Mouse (Mus musculus): ENCODE measurements around the gene Akap9. TPM values are rescaled to one million over a fixed set of nuclear protein-coding genes. Genes with fewer than 3 reads are reported as not detected.

Akap9 gene
- polyA plus RNA-seq, 1 experiment from 2014 or later: 137 TPM

GRCm38 (mm10) chr5:3952498-3952897, 24.6 kb downstream of the Akap9 start:
- H3K27ac ChIP-seq (ENCODE audit: low read length): no peak overlapping the region
- no peak overlapping the region for H3K4me3 ChIP-seq (replicated peaks; ENCODE audit: low read length)
- H3K36me3 ChIP-seq (ENCODE audit: control insufficient read depth, insufficient read depth, low read length): peaks cover 12% of the 10 kb centered on the region
- H3K9ac ChIP-seq (ENCODE audit: low read length): no peak overlapping the region
- H3K9me3 ChIP-seq (replicated peaks; ENCODE audit: control insufficient read depth, low read length): no peaks in the 10 kb centered on the region
- H3K4me2 ChIP-seq (ENCODE audit: low read depth, low read length): no peak overlapping the region
- WGBS: 93% methylated on average over 6 of the region's 6 CpGs
- H3K27me3 ChIP-seq (ENCODE audit: control insufficient read depth, insufficient read depth, low read length): no peaks in the 10 kb centered on the region
- no peaks in the 10 kb centered on the region for H3K4me1 ChIP-seq (ENCODE audit: control insufficient read depth, insufficient read depth, low read length)
- ATAC-seq (ENCODE audit: insufficient read depth, low FRiP score): no peak

- Histone ChIP-seq H3K27me3 (ENCODE audit: control insufficient read depth, insufficient read depth, low read length) (no peaks in the 10 kb centered on the region), H3K27ac (ENCODE audit: low read length) (no peak overlapping the region), H3K36me3 (ENCODE audit: control insufficient read depth, insufficient read depth, low read length) (0 out of 2 replicates have a peak, but pooled peaks cover 2% of the 10 kb centered on the region), H3K9me3 (replicated peaks; ENCODE audit: control insufficient read depth, low read length) (no peaks in the 10 kb centered on the region), H3K4me2 (ENCODE audit: low read depth, low read length) (no peak overlapping the region), H3K9ac (ENCODE audit: low read length) (no peak overlapping the region), H3K4me3 (replicated peaks; ENCODE audit: low read length) (no peak overlapping the region), H3K4me1 (ENCODE audit: control insufficient read depth, insufficient read depth, low read length) (no peaks in the 10 kb centered on the region)
- WGBS: 83% methylated on average over 1 of the region's 1 CpGs
- ATAC-seq (ENCODE audit: insufficient read depth, low FRiP score): no peak
These were observed 26.7 kb downstream of the Akap9 start for GRCm38 (mm10) chr5:3954541-3954940.

GRCm38 (mm10) chr5:3961286-3961685, 33.4 kb downstream of the Akap9 start:
- no peaks in the 10 kb centered on the region for H3K27me3 ChIP-seq (ENCODE audit: control insufficient read depth, insufficient read depth, low read length)
- H3K4me3 ChIP-seq (replicated peaks; ENCODE audit: low read length): no peak overlapping the region
- H3K9me3 ChIP-seq (replicated peaks; ENCODE audit: control insufficient read depth, low read length): no peaks in the 10 kb centered on the region
- H3K4me2 ChIP-seq (ENCODE audit: low read depth, low read length): no peak overlapping the region
- H3K4me1 ChIP-seq (ENCODE audit: control insufficient read depth, insufficient read depth, low read length): no peaks in the 10 kb centered on the region
- H3K9ac ChIP-seq (ENCODE audit: low read length): no peak overlapping the region
- no peak overlapping the region for H3K27ac ChIP-seq (ENCODE audit: low read length)
- 89% methylated on average over 7 of the region's 7 CpGs for WGBS
- ATAC-seq (ENCODE audit: insufficient read depth, low FRiP score): no peak
- 0 out of 2 replicates have a peak, but pooled peaks cover 3% of the 10 kb centered on the region for H3K36me3 ChIP-seq (ENCODE audit: control insufficient read depth, insufficient read depth, low read length)

- peaks cover 14% of the 10 kb centered on the region for H3K36me3 ChIP-seq (ENCODE audit: control insufficient read depth, insufficient read depth, low read length)
- ATAC-seq (ENCODE audit: insufficient read depth, low FRiP score): no peak
These were observed 40.6 kb downstream of the Akap9 start for GRCm38 (mm10) chr5:3968415-3968814.

GRCm38 (mm10) chr5:3969114-3969513, 41.3 kb downstream of the Akap9 start:
- Histone ChIP-seq H3K9ac (ENCODE audit: low read length) (no peak overlapping the region), H3K4me2 (ENCODE audit: low read depth, low read length) (no peak overlapping the region), H3K9me3 (replicated peaks; ENCODE audit: control insufficient read depth, low read length) (no peaks in the 10 kb centered on the region), H3K4me1 (ENCODE audit: control insufficient read depth, insufficient read depth, low read length) (no peaks in the 10 kb centered on the region), H3K27me3 (ENCODE audit: control insufficient read depth, insufficient read depth, low read length) (no peaks in the 10 kb centered on the region), H3K36me3 (ENCODE audit: control insufficient read depth, insufficient read depth, low read length) (peaks cover 14% of the 10 kb centered on the region), H3K4me3 (replicated peaks; ENCODE audit: low read length) (no peak overlapping the region), H3K27ac (ENCODE audit: low read length) (no peak overlapping the region)
- no peak for ATAC-seq (ENCODE audit: insufficient read depth, low FRiP score)
- 96% methylated on average over 6 of the region's 6 CpGs for WGBS

More at GRCm38 (mm10) chr5:3968415-3968814, 40.6 kb downstream of the Akap9 start:
- no peaks in the 10 kb centered on the region for H3K27me3 ChIP-seq (ENCODE audit: control insufficient read depth, insufficient read depth, low read length)
- no peaks in the 10 kb centered on the region for H3K4me1 ChIP-seq (ENCODE audit: control insufficient read depth, insufficient read depth, low read length)
- no peak overlapping the region for H3K27ac ChIP-seq (ENCODE audit: low read length)
- H3K9me3 ChIP-seq (replicated peaks; ENCODE audit: control insufficient read depth, low read length): no peaks in the 10 kb centered on the region
- 89% methylated on average over 9 of the region's 9 CpGs for WGBS
- H3K4me3 ChIP-seq (replicated peaks; ENCODE audit: low read length): no peak overlapping the region
- no peak overlapping the region for H3K9ac ChIP-seq (ENCODE audit: low read length)
- H3K4me2 ChIP-seq (ENCODE audit: low read depth, low read length): no peak overlapping the region

- ATAC-seq (ENCODE audit: insufficient read depth, low FRiP score): no peak
- H3K27me3 ChIP-seq (ENCODE audit: control insufficient read depth, insufficient read depth, low read length): no peaks in the 10 kb centered on the region
- H3K4me3 ChIP-seq (replicated peaks; ENCODE audit: low read length): no peak overlapping the region
- H3K27ac ChIP-seq (ENCODE audit: low read length): no peak overlapping the region
- peaks cover 18% of the 10 kb centered on the region for H3K36me3 ChIP-seq (ENCODE audit: control insufficient read depth, insufficient read depth, low read length)
- H3K9me3 ChIP-seq (replicated peaks; ENCODE audit: control insufficient read depth, low read length): no peaks in the 10 kb centered on the region
- H3K9ac ChIP-seq (ENCODE audit: low read length): no peak overlapping the region
- no peaks in the 10 kb centered on the region for H3K4me1 ChIP-seq (ENCODE audit: control insufficient read depth, insufficient read depth, low read length)
- no peak overlapping the region for H3K4me2 ChIP-seq (ENCODE audit: low read depth, low read length)
- 65% methylated on average over 2 of the region's 2 CpGs for WGBS
These were observed 43.1 kb downstream of the Akap9 start for GRCm38 (mm10) chr5:3970936-3971335.

GRCm38 (mm10) chr5:3973764-3974163, 45.9 kb downstream of the Akap9 start:
- no peak overlapping the region for H3K27ac ChIP-seq (ENCODE audit: low read length)
- H3K4me1 ChIP-seq (ENCODE audit: control insufficient read depth, insufficient read depth, low read length): no peaks in the 10 kb centered on the region
- H3K9ac ChIP-seq (ENCODE audit: low read length): no peak overlapping the region
- 78% methylated on average over 5 of the region's 5 CpGs for WGBS
- ATAC-seq (ENCODE audit: insufficient read depth, low FRiP score): no peak
- no peak overlapping the region for H3K4me3 ChIP-seq (replicated peaks; ENCODE audit: low read length)
- no peak overlapping the region for H3K4me2 ChIP-seq (ENCODE audit: low read depth, low read length)
- H3K36me3 ChIP-seq (ENCODE audit: control insufficient read depth, insufficient read depth, low read length): peaks cover 25% of the 10 kb centered on the region
- H3K9me3 ChIP-seq (replicated peaks; ENCODE audit: control insufficient read depth, low read length): no peaks in the 10 kb centered on the region
- no peaks in the 10 kb centered on the region for H3K27me3 ChIP-seq (ENCODE audit: control insufficient read depth, insufficient read depth, low read length)

GRCm38 (mm10) chr5:3974896-3975295, 47.0 kb downstream of the Akap9 start:
- Histone ChIP-seq H3K27me3 (ENCODE audit: control insufficient read depth, insufficient read depth, low read length) (no peaks in the 10 kb centered on the region), H3K9me3 (replicated peaks; ENCODE audit: control insufficient read depth, low read length) (no peaks in the 10 kb centered on the region), H3K9ac (ENCODE audit: low read length) (no peak overlapping the region), H3K4me2 (ENCODE audit: low read depth, low read length) (no peak overlapping the region), H3K27ac (ENCODE audit: low read length) (no peak overlapping the region), H3K4me1 (ENCODE audit: control insufficient read depth, insufficient read depth, low read length) (no peaks in the 10 kb centered on the region), H3K36me3 (ENCODE audit: control insufficient read depth, insufficient read depth, low read length) (peaks cover 21% of the 10 kb centered on the region), H3K4me3 (replicated peaks; ENCODE audit: low read length) (no peak overlapping the region)
- 78% methylated on average over 6 of the region's 6 CpGs for WGBS
- no peak for ATAC-seq (ENCODE audit: insufficient read depth, low FRiP score)

- H3K4me3 ChIP-seq (replicated peaks; ENCODE audit: low read length): no peak overlapping the region
- H3K36me3 ChIP-seq (ENCODE audit: control insufficient read depth, insufficient read depth, low read length): peaks cover 17% of the 10 kb centered on the region
- no peaks in the 10 kb centered on the region for H3K9me3 ChIP-seq (replicated peaks; ENCODE audit: control insufficient read depth, low read length)
- H3K4me1 ChIP-seq (ENCODE audit: control insufficient read depth, insufficient read depth, low read length): no peaks in the 10 kb centered on the region
- no peak overlapping the region for H3K4me2 ChIP-seq (ENCODE audit: low read depth, low read length)
- no peak overlapping the region for H3K27ac ChIP-seq (ENCODE audit: low read length)
- H3K9ac ChIP-seq (ENCODE audit: low read length): no peak overlapping the region
- ATAC-seq (ENCODE audit: insufficient read depth, low FRiP score): no peak
- no peaks in the 10 kb centered on the region for H3K27me3 ChIP-seq (ENCODE audit: control insufficient read depth, insufficient read depth, low read length)
- 95% methylated on average over 8 of the region's 8 CpGs for WGBS
These were observed 48.3 kb downstream of the Akap9 start for GRCm38 (mm10) chr5:3976111-3976510.

GRCm38 (mm10) chr5:3977904-3978303, 50.0 kb downstream of the Akap9 start:
- Histone ChIP-seq H3K36me3 (ENCODE audit: control insufficient read depth, insufficient read depth, low read length) (peaks cover 17% of the 10 kb centered on the region), H3K9ac (ENCODE audit: low read length) (no peak overlapping the region), H3K27ac (ENCODE audit: low read length) (no peak overlapping the region), H3K4me1 (ENCODE audit: control insufficient read depth, insufficient read depth, low read length) (no peaks in the 10 kb centered on the region), H3K4me3 (replicated peaks; ENCODE audit: low read length) (no peak overlapping the region), H3K27me3 (ENCODE audit: control insufficient read depth, insufficient read depth, low read length) (no peaks in the 10 kb centered on the region), H3K4me2 (ENCODE audit: low read depth, low read length) (no peak overlapping the region), H3K9me3 (replicated peaks; ENCODE audit: control insufficient read depth, low read length) (no peaks in the 10 kb centered on the region)
- ATAC-seq (ENCODE audit: insufficient read depth, low FRiP score): no peak
- WGBS: 92% methylated on average over 4 of the region's 4 CpGs
